Mouse (Mus musculus) heart, adult 8-10 months (tissue): ENCODE data around the gene Fam163a. TPM values are rescaled to one million over a fixed set of nuclear protein-coding genes. Genes with fewer than 3 reads are reported as not detected.

Source experiments
- DNase-seq: peaks from one replicate; pipeline ENCODE4 v3.0.0; 2022; ENCODE audit warnings: low spot score
- total RNA-seq, 4 experiments: library from RNA; stranded (reverse); gene quantifications; 2 replicates each; pipeline ENCODE4 v1.2.4; 2022

The Fam163a gene
- total RNA-seq, 4 experiments from 2014 or later = 0.05 to 0.19 (median 0.09) TPM

DNA sequence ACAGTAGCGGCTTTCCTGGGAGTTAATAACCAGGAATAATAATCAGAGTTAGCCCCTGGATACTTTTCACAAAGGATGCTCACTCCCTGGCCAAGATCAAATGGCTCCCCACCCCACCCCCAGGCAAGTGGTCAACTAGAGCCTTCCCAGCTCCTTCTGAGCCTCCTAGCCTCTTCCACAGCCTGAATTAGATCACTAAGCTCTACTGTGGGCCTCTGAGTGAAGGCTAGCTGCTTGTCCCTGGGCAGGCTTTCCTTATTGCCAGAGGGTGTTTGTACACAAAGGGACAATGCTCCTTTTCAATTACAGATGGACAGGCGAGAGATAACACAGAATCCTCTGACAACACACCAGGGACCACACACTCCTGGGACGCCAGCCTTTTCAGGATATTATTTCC lies 2.2 kb downstream of the Fam163a start:
- DNase-seq = no peak

- DNase-seq = no peak
These were observed 3.8 kb downstream of the Fam163a start for GRCm38 (mm10) chr1:156201069-156201468.

DNA sequence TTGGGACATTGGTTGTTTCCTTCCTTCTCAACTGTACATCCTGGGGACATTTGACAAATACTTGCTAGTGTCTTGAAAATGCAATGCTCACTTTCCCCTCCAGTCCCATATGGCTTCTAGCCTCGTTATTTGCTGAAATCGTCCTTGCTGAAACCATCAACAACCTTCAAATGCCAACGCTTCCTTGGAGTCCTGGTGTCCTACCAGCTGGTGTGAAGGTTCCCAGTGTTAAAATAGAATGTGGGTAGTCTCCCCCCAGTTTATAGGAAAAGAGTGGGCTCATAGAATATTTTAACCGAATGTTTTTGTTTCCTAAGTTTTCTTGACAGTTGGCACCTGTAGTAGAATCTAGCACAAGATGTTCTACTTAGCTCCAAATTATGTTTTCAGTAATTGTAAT lies 7.2 kb downstream of the Fam163a start:
- DNase-seq = no peak

GRCm38 (mm10) chr1:156193292-156193691 lies 11.5 kb downstream of the Fam163a start:
- no peak for DNase-seq

- DNase-seq = no peak
These were observed 12.0 kb downstream of the Fam163a start for GRCm38 (mm10) chr1:156192853-156193252.

- DNase-seq = no peak
These were observed 18.2 kb downstream of the Fam163a start for GRCm38 (mm10) chr1:156186646-156187045.

DNA sequence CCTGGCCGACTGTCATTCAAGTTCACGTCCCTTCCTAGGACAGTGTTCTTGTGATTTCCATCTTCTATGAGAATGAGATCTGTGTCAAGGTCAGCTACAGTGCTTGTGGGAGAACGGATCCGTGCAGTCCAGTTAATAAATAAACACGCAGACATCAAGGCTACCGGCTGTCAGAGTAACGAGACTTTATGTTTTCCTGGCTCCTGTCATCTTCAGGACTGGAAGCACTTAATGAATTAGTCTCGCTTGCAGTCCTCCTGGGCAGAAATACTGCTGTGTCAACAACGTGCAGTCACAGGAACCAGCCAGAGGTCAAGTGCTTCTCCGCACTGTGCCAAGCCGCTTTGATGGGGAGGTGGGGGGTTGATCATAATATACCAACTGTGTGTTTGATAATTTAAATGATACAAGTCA lies 20.7 kb downstream of the Fam163a start:
- DNase-seq = no peak

GRCm38 (mm10) chr1:156183176-156183958 lies 21.5 kb downstream of the Fam163a start:
- DNase-seq = no peak

- DNase-seq = no peak
These were observed 25.0 kb downstream of the Fam163a start for GRCm38 (mm10) chr1:156179875-156180274.

- DNase-seq = no peak
These were observed 36.1 kb downstream of the Fam163a start for GRCm38 (mm10) chr1:156168737-156169136.

DNA sequence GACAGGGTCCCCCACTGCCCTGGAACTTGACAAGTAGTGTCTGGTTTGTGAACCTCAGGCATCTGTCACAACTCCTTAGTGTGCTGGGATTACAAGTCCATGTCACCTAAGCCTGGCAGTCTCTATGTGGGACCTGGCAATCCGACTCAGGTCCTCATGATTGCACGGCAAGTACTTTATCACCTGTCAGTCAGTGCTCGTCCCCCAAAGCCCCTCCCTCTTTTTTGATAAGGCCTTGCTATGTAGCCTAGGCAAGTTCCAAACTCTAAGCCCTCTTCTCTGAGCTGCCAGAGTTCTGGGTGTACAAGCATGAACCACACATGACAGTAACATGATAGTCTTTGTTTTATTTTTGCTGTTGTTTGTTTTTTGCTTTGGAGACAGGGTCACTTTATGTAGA lies 88.1 kb downstream of the Fam163a start:
- DNase-seq = no peak

DNA sequence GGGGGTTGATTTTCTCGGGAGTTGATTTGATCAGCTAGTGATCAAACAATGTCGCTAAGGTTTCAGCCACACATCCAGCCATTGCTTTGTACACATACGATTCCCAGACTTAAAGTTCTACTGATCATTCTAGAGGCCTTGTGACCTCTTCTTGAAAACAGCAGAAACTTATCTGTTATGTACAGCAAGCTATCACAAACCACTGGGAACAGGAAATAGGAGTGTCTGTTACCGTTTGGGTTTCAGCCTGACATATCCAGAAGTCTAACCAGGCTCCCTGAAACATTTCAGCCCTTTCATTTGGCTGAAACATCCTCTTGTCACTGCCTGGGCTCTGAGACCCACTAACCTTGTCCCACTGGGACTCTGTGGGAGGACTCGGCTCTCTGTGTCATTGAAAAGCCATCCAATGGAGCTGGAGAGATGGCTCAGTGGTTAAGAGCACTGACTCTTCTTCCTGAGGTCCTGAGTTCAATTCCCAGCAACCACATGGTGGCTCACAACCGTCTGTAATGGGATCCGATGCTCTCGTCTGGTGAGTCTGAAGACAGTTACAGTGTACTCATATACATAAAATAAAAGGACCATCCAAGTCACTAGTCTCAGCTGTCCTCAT lies 90.8 kb downstream of the Fam163a start:
- DNase-seq = no peak

GRCm38 (mm10) chr1:156112142-156112541 lies 92.7 kb downstream of the Fam163a start:
- no peak for DNase-seq

GRCm38 (mm10) chr1:156111728-156112127 lies 93.1 kb downstream of the Fam163a start:
- no peak for DNase-seq

- DNase-seq = no peak
These were observed 93.7 kb downstream of the Fam163a start for GRCm38 (mm10) chr1:156111090-156111489.

GRCm38 (mm10) chr1:156108400-156108799 lies 96.4 kb downstream of the Fam163a start:
- DNase-seq = no peak

- no peak for DNase-seq
These were observed 97.4 kb downstream of the Fam163a start for GRCm38 (mm10) chr1:156107424-156107823.

GRCm38 (mm10) chr1:156105381-156105780 lies 99.4 kb downstream of the Fam163a start:
- no peak for DNase-seq

GRCm38 (mm10) chr1:156103763-156104162 lies 101.1 kb downstream of the Fam163a start:
- DNase-seq = no peak

DNA sequence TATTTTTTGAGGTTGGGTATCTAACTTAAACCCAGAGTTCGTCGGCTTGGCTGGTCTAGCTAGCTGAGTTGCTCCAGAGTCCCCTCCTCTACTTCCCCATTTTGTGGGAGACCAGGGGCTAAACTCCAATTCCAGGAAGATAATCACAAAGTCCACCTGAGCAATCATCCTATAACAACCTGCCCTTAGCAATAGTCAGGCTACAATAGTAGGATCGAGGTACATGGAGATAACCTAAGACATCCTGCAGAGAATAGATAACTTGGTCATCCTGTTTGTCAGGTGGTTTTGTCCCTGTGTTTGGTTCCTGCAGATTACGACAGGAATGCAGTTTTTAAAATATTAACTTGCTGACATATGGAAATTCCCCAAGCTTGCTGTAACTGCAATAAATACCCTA lies 113.0 kb downstream of the Fam163a start:
- DNase-seq = no peak

- DNase-seq = no peak
These were observed 114.8 kb downstream of the Fam163a start for GRCm38 (mm10) chr1:156090042-156090441.

GRCm38 (mm10) chr1:156089561-156089960 lies 115.3 kb downstream of the Fam163a start:
- DNase-seq = no peak

- no peak for DNase-seq
These were observed 117.2 kb downstream of the Fam163a start for GRCm38 (mm10) chr1:156087586-156087985.
